Mouse (Mus musculus) megakaryocyte, embryonic 14.5 days (primary cell): ENCODE data around the gene Dock4. TPM values are rescaled to one million over a fixed set of nuclear protein-coding genes. Genes with fewer than 3 reads are reported as not detected.

ENCODE experiments used
- H3K27me3 ChIP-seq: replicated peaks from 2 replicates; pipeline ENCODE3; 2012; ENCODE audit warnings: inconsistent platforms
- H3K36me3 ChIP-seq: replicated peaks from 2 replicates; pipeline ENCODE3; 2012; ENCODE audit warnings: low read length, inconsistent platforms, mixed read lengths
- H3K4me1 ChIP-seq: 2 replicates; pipeline ENCODE4 v1.6.1; 2012; ENCODE audit warnings: inconsistent platforms
- H3K4me3 ChIP-seq: replicated peaks from 2 replicates; pipeline ENCODE3; 2012; ENCODE audit warnings: moderate library complexity, mild to moderate bottlenecking, inconsistent platforms
- H3K9me3 ChIP-seq: 2 replicates; pipeline ENCODE4 v1.6.1; 2012; ENCODE audit warnings: inconsistent platforms
- FLI1 ChIP-seq: IDR thresholded peaks from 2 replicates; pipeline ENCODE4 v1.6.1; 2012; ENCODE audit warnings: low read length, inconsistent platforms, mixed read lengths
- GATA1 ChIP-seq: IDR thresholded peaks from 3 replicates; pipeline ENCODE4 v1.6.1; 2012; ENCODE audit warnings: mixed read lengths, low read length, inconsistent platforms, borderline replicate concordance
- polyA plus RNA-seq: library from polyadenylated mRNA; stranded (reverse); fragments of >175 nt; gene quantifications from 2 replicates; pipeline ENCODE4 v1.2.3, GENCODE M21; 2012; ENCODE audit warnings: low replicate concordance; ENCODE audit not compliant: insufficient read depth

The Dock4 gene
- polyA plus RNA-seq, 1 experiment: 0.13 TPM

- H3K4me1 ChIP-seq: peaks cover 13% of the 10 kb centered on the region
- TF ChIP-seq GATA1: no peak
- TF ChIP-seq FLI1: no peak
- no peaks in the 10 kb centered on the region for H3K36me3 ChIP-seq
- peaks cover 14% of the 10 kb centered on the region for H3K9me3 ChIP-seq
- peak overlapping the region; percentile 55 for H3K4me3 ChIP-seq
- peaks cover 65% of the 10 kb centered on the region for H3K27me3 ChIP-seq
Measured at GRCm38 (mm10) chr12:40535655-40536618, 90.2 kb downstream of the Dock4 start.

GRCm38 (mm10) chr12:40537826-40538225 is 92.1 kb downstream of the Dock4 start:
- no peak overlapping the region for H3K4me3 ChIP-seq
- no peaks in the 10 kb centered on the region for H3K36me3 ChIP-seq
- TF ChIP-seq FLI1 (no peak), GATA1 (no peak)
- H3K4me1 ChIP-seq: peaks cover 13% of the 10 kb centered on the region
- H3K9me3 ChIP-seq: peaks cover 14% of the 10 kb centered on the region
- H3K27me3 ChIP-seq: peaks cover 59% of the 10 kb centered on the region

- Histone ChIP-seq H3K9me3 (peaks cover 14% of the 10 kb centered on the region), H3K27me3 (peaks cover 57% of the 10 kb centered on the region), H3K36me3 (no peaks in the 10 kb centered on the region), H3K4me1 (peaks cover 13% of the 10 kb centered on the region), H3K4me3 (no peak overlapping the region)
- TF ChIP-seq GATA1 (no peak), FLI1 (no peak)
Measured at GRCm38 (mm10) chr12:40538318-40538717, 92.6 kb downstream of the Dock4 start.

- H3K9me3 ChIP-seq: peaks cover 17% of the 10 kb centered on the region
- H3K4me1 ChIP-seq: peaks cover 13% of the 10 kb centered on the region
- H3K27me3 ChIP-seq: peaks cover 58% of the 10 kb centered on the region
- no peaks in the 10 kb centered on the region for H3K36me3 ChIP-seq
- H3K4me3 ChIP-seq: no peak overlapping the region
- TF ChIP-seq FLI1: no peak
- no peak for TF ChIP-seq GATA1
Measured at GRCm38 (mm10) chr12:40538780-40539179, 93.0 kb downstream of the Dock4 start.

- TF ChIP-seq GATA1 (no peak), FLI1 (no peak)
- Histone ChIP-seq H3K9me3 (peaks cover 6% of the 10 kb centered on the region; the same call in 1 of the 2 replicates), H3K4me1 (no peaks in the 10 kb centered on the region)
Measured at GRCm38 (mm10) chr12:40544273-40544672, 98.5 kb downstream of the Dock4 start.

GRCm38 (mm10) chr12:40546827-40547226 is 101.1 kb downstream of the Dock4 start:
- no peaks in the 10 kb centered on the region for H3K36me3 ChIP-seq
- no peaks in the 10 kb centered on the region for H3K4me1 ChIP-seq

More at GRCm38 (mm10) chr12:40544273-40544672, 98.5 kb downstream of the Dock4 start:
- no peaks in the 10 kb centered on the region for H3K36me3 ChIP-seq
- peaks cover 56% of the 10 kb centered on the region for H3K27me3 ChIP-seq
- H3K4me3 ChIP-seq: no peak overlapping the region

GRCm38 (mm10) chr12:40551317-40551716 is 105.6 kb downstream of the Dock4 start:
- Histone ChIP-seq H3K4me1 (no peaks in the 10 kb centered on the region), H3K36me3 (no peaks in the 10 kb centered on the region), H3K9me3 (no peaks in the 10 kb centered on the region), H3K4me3 (no peak overlapping the region), H3K27me3 (peaks cover 20% of the 10 kb centered on the region)
- TF ChIP-seq FLI1 (no peak), GATA1 (no peak)

More at GRCm38 (mm10) chr12:40546827-40547226, 101.1 kb downstream of the Dock4 start:
- Histone ChIP-seq H3K4me3 (no peak overlapping the region), H3K27me3 (peaks cover 44% of the 10 kb centered on the region), H3K9me3 (peaks cover 3% of the 10 kb centered on the region; the same call in 1 of the 2 replicates)
- TF ChIP-seq FLI1 (no peak), GATA1 (no peak)

- TF ChIP-seq GATA1 (no peak), FLI1 (no peak)
- Histone ChIP-seq H3K9me3 (no peaks in the 10 kb centered on the region), H3K4me3 (no peak overlapping the region), H3K36me3 (no peaks in the 10 kb centered on the region), H3K4me1 (no peaks in the 10 kb centered on the region), H3K27me3 (peaks cover 11% of the 10 kb centered on the region)
Measured at GRCm38 (mm10) chr12:40552201-40552600, 106.4 kb downstream of the Dock4 start.

GRCm38 (mm10) chr12:40553929-40554328 is 108.2 kb downstream of the Dock4 start:
- H3K4me1 ChIP-seq: peaks cover 4% of the 10 kb centered on the region; the same call in 1 of the 2 replicates
- H3K9me3 ChIP-seq: no peaks in the 10 kb centered on the region
- no peaks in the 10 kb centered on the region for H3K36me3 ChIP-seq
- peaks cover 7% of the 10 kb centered on the region for H3K27me3 ChIP-seq
- TF ChIP-seq GATA1: no peak
- TF ChIP-seq FLI1: no peak
- no peak overlapping the region for H3K4me3 ChIP-seq

GRCm38 (mm10) chr12:40554941-40555511 is 109.3 kb downstream of the Dock4 start:
- H3K9me3 ChIP-seq: no peaks in the 10 kb centered on the region
- no peak for TF ChIP-seq GATA1
- no peak for TF ChIP-seq FLI1
- H3K36me3 ChIP-seq: no peaks in the 10 kb centered on the region
- peaks cover 7% of the 10 kb centered on the region for H3K27me3 ChIP-seq
- peaks cover 7% of the 10 kb centered on the region; the same call in 1 of the 2 replicates for H3K4me1 ChIP-seq
- peak overlapping the region; percentile 6 for H3K4me3 ChIP-seq
